Mouse (Mus musculus) right cerebral cortex, adult 18-20 months (tissue): ENCODE measurements around the gene Tmem164.
"Not testable (repeated sequence)": the region's sequence is repeated elsewhere in the genome, so short reads cannot be mapped to it uniquely, and the experiment has no call there.

Experiments used
- DNase-seq: peaks from one replicate; pipeline ENCODE4 v3.0.0; 2022; ENCODE audit warnings: mixed read lengths

The Tmem164 gene

DNA sequence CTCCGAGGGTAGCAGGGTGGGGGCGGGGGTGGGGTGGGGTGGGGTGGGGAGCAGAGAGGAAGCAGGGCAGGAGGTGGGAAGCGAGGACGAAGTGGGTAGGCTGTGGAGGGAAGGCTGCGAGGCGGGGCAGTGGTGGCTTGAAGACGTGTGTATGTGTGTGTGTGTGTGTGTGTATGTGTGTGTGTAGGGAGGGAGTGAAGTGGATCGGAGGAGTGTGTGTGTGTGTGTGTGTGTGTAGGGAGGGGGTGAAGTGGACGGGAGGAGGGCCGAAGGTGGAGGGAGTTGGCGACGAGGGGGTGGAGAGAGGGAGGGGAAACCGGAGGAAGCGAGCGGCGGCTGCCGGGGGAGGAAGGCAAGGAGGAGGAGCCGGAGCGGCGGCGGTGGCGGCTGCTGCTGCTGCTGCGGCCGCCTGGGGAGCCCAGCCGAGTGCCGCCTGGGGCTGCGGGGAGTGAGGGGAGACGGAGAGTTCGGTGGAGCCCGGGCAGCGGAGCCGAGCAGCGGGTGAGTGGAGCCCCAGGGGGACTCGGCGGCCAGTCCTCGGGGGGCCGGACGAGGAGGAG, at the start of gene Tmem164:
Gene Tmem164 (plus strand): TSS at position 351 of the 560 bp plus-strand sequence.
- DNase-seq: peak; percentile 71

DNA sequence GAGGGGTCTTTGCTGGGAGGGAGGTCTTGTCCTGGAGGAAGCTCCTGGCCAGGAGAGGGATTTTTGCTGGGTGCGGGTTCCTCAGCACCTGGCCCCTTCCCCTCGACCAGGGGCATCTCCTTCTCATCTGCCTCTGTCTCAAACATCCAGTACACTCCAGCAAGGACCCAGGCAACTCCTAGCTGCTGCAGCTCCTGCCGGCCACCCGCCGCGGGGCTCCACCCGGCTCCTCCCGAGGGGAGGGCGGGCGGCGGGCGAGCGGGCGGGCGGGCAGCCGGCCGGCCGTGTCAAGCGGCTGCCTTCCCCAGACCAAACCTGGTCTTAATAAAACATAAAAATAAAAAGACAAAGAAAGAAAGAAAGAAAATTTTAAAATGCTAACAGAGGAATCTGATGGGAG, 48.2 kb upstream of the Tmem164 start:
- not testable (repeated sequence) for DNase-seq

- no peak for DNase-seq
Measured at GRCm38 (mm10) chrX:142647202-142647601, 34.0 kb upstream of the Tmem164 start.

- peak; percentile 3 for DNase-seq
Measured at GRCm38 (mm10) chrX:142650117-142650764, 31.0 kb upstream of the Tmem164 start.

DNA sequence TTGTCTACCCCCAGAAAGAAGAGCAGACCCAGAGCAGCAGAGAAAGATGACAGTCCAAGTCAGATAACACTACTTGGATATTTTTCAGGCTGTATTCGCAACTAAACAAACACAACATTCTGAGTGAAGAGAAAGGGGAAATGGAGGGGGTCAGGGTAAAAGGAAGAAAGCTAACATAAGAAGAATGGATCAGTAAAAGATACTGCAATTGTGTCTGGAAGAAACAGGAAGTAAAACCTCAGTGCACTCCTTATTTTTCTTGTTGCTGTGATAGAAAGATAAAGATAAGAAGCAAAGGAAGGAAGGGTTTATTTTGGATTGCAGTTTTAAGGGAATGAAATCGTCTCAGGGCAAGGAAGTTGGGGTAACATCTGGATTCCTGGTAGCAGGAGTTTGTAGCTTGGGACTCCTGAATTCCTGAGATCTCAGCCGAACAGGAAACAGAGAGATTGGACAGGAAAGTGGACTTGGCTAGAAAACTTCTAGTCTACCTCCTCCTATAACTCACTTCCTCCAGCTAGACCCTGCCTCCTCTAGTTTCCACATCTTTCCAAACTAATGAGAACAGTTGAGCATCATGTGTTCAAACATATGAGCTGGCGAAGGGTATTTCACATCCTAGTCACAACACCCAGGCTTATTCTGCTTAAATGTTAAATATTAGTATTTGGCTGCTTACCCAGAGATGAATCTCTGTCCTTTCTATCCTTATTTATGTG, 16.3 kb upstream of the Tmem164 start:
- DNase-seq: no peak

DNA sequence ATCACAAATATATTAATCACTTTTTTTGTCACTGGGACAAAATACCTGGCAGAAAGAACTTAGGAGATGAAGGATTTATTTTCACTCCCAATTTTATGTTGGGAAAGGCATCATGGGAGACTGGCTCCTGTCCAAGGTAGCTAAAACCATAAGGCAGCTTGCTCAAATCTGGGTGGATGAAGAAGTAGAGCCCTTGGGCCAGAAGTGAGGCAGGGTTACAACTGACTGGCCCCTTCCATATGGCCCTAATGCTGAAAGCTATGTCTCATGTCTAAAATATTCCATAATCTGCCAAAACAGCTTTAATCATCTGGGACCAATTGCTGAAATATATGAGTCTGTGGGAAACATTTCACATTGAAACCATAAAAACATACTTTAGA, 15.8 kb upstream of the Tmem164 start:
- no peak for DNase-seq

- DNase-seq: no peak
Measured at GRCm38 (mm10) chrX:142669312-142670091, 11.7 kb upstream of the Tmem164 start.

GRCm38 (mm10) chrX:142670121-142670520, 11.1 kb upstream of the Tmem164 start:
- DNase-seq: no peak

DNA sequence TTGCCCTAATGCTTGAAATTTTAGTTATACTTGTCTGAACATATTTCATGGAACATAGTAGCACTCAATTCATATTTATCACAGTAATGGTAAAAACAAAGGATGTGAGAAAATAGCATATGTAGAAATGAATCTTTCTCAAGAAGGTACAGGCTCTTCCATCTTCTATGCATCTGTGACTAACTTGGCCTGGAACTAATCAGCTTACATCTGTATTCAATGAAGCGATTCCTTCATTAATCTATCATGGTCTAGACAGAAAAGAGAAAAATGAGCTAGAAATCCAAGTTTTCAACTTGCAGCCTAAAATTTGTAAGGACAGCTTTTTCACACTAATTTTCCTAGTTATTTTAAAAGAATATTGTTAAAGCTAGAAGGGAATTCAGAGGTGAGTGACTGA, 10.1 kb upstream of the Tmem164 start:
- no peak for DNase-seq

DNA sequence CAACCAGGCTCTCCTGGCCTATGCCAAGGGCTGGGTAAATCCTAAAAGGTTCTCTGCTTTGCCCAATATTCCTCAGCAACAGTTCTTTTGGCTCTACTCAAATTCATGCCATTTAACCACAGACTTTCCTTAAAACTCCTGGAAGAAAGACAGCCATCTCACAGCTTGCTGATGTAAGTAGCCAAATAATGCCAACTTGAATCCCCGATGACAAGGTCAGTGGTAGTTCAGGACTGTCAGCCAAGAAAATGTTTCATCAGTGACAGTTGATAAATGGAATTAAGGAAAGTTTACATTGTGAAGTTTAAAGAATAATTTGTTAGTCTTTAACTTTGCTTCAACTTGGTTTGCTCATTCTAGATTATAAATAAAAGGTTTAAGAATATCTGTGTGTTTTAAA, 8.5 kb upstream of the Tmem164 start:
- no peak for DNase-seq

- DNase-seq: no peak
Measured at GRCm38 (mm10) chrX:142677193-142677592, 4.0 kb upstream of the Tmem164 start.

- no peak for DNase-seq
Measured at GRCm38 (mm10) chrX:142678499-142679474, 2.4 kb upstream of the Tmem164 start.

DNA sequence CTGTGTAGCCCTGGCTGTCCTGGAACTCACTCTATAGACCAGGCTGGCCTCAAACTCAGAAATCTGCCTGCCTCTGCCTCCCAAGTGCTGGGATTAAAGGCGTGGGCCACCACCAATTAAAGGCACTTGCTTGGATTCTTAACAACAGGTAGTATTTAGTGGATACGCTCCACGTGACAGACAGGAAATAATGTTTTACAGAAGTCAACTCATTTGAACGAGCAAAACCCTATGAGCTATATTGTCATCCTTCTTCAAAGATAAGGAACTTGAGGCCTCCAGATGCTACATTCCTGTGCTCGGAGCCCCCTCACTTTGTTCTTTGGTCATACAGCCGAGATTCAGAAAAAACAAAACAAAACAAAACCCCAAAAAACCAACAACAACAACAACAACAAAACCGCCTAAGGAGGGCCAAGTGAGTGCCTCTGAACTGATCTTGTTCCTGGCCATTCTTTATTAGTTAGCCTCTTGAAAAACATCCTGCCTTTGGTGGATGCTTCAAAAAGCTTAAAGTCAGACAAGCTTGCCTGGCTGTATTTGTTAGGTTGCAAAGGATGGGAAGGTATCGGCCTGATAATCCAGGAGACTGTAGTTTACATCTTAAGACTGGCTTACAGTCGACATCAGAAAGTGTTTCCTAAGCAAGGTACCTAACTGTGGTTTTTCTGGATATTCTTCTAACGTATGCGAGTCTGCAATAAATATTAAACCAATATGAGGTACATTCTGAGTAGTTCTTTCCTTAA, 1.5 kb upstream of the Tmem164 start:
- DNase-seq: no peak

- DNase-seq: no peak
Measured at GRCm38 (mm10) chrX:142680391-142681055, 683 bp upstream of the Tmem164 start.

DNA sequence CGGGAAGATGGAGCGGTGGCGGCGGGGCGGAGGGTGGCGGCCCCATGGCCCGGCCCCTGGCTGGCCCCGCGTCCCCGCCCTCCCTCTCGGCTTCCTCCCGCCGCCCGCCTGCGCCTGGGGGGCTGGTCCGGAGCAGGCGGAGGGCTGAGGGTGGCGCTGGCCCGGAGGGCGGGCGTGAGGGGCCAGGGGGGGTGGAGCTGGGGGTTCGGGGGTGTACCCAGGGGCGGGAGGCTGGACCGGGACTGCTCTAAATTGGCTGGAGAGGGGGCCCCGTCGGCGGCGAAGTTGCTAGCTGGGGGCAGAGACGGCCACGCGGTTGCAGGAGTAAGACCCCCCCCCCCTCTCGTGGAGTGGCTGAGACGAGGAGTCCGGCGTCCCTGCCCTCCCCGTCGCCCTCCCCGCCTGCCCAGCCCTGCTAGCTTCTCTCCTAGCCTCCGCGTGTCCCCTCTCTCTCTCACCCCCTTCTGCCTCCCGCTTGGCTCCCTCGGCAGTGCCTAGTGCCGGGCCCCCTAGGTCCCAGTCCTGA, 473 bp downstream of the Tmem164 start:
- DNase-seq: no peak

GRCm38 (mm10) chrX:142682176-142682820, 1.1 kb downstream of the Tmem164 start:
- no peak for DNase-seq

DNA sequence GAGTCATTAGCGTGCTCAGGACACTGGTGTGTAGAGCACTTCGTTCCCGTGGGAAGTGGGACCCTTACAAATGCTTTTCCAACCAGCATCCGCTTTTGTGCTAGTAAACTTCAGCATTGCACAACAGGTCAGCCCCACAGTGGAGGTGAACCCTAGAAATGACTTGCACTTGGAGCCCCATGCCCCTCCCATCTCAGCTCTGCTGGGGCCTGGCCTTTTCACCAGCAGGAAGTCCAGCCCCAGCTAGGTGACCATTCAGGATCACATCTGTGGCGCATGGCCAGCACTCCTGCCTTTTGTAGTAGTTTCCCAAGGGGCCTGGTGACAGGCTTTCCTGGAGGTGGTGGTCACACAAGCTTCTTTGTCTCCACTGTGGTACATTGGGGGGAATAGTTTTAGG, 1.8 kb downstream of the Tmem164 start:
- no peak for DNase-seq

GRCm38 (mm10) chrX:142684674-142685073, 3.5 kb downstream of the Tmem164 start:
- DNase-seq: no peak

GRCm38 (mm10) chrX:142685676-142686075, 4.5 kb downstream of the Tmem164 start:
- DNase-seq: no peak

GRCm38 (mm10) chrX:142688509-142688908, 7.3 kb downstream of the Tmem164 start:
- DNase-seq: no peak
